Mouse (Mus musculus) neural tube, embryonic 11.5 days (tissue): Measurements from ENCODE around the gene Ntn4. TPM values are rescaled to one million over a fixed set of nuclear protein-coding genes. Genes with fewer than 3 reads are reported as not detected.
A peak's percentile ranks its signal among the peaks of the same experiment; 100 is the strongest.

ENCODE experiments used
- ATAC-seq: fragments of 200-750 bp; cut with Nextera tagmentation; 2 replicates; pipeline ENCODE4 v1.8.0; 2017; ENCODE audit warnings: moderate number of reproducible peaks, mild to moderate bottlenecking, moderate TSS enrichment, moderate library complexity; ENCODE audit not compliant: insufficient read depth, low FRiP score, low TSS enrichment
- DNase-seq: peaks from one replicate; pipeline ENCODE4 v3.0.0-alpha.2; 2015; ENCODE audit warnings: low spot score
- H3K27ac ChIP-seq: fragments of 300-500 bp; sonication (generic); 2 replicates; pipeline ENCODE4 v1.5.1; 2014; ENCODE audit warnings: low read depth, mild to moderate bottlenecking, low read length
- H3K27me3 ChIP-seq: fragments of 300-500 bp; sonication (generic); 2 replicates; pipeline ENCODE4 v1.6.1; 2014; ENCODE audit warnings: mild to moderate bottlenecking, low read length, mixed read lengths; ENCODE audit not compliant: control insufficient read depth, insufficient read depth
- H3K36me3 ChIP-seq: fragments of 300-500 bp; sonication (generic); 2 replicates; pipeline ENCODE4 v1.6.1; 2014; ENCODE audit warnings: mild to moderate bottlenecking, low read length, moderate library complexity, mixed read lengths; ENCODE audit not compliant: control insufficient read depth, insufficient read depth
- H3K4me1 ChIP-seq: fragments of 300-500 bp; sonication (generic); 2 replicates; pipeline ENCODE4 v1.6.1; 2014; ENCODE audit warnings: low read length, mixed read lengths; ENCODE audit not compliant: control insufficient read depth, insufficient read depth
- H3K4me2 ChIP-seq: fragments of 300-500 bp; sonication (generic); 2 replicates; pipeline ENCODE4 v1.6.1; 2014; ENCODE audit warnings: low read depth, mild to moderate bottlenecking, moderate library complexity
- H3K4me3 ChIP-seq: fragments of 300-500 bp; sonication (generic); 2 replicates; pipeline ENCODE4 v1.5.1; 2014; ENCODE audit warnings: low read depth, low read length
- H3K9ac ChIP-seq: fragments of 300-500 bp; sonication (generic); 2 replicates; pipeline ENCODE4 v1.6.1; 2014; ENCODE audit warnings: mild to moderate bottlenecking, low read length
- H3K9me3 ChIP-seq: fragments of 300-500 bp; sonication (generic); 2 replicates; pipeline ENCODE4 v1.6.1; 2016; ENCODE audit warnings: low read length; ENCODE audit not compliant: control insufficient read depth
- WGBS: fragments of 180-500 bp; shearing (Covaris S2); extraction: QIAGEN DNeasy Blood & Tissue Kit; methylation state at CpG from one replicate; pipeline ENCODE4 v1.1.7; 2014; 5-methylcytosine and 5-hydroxymethylcytosine counted together
- polyA plus RNA-seq: library from polyadenylated mRNA; unstranded; fragments of >200 nt; fragmentation: Nextera tagmentation; extraction: Ambion mirVana; gene quantifications from 2 replicates; pipeline ENCODE4 v1.2.1, GENCODE M21; 2014

The Ntn4 gene
- polyA plus RNA-seq, 1 experiment from 2014 or later: 1.9 TPM

DNA sequence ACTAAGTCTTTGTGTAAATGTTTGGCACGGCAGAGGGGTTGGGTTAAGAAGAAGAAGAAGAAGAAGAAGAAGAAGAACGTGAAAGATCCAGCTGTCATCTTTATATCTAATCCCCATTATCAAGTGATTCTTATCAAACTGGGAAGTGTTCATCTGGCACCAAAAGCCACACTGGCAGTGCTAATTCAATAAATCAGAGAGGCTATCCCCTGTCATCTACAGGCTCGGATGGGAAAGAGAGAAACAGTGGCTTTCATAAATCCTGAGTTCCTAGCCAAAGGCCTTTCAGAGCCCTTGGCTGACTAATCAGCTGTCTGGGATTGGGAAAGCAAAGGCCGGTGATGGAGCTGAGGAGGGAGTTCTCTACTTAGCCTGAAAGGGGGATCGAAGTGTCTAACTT, 126.8 kb downstream of the Ntn4 start:
- ATAC-seq (no peak), DNase-seq (no peak)
- 79% methylated on average over 5 of the region's 5 CpGs for WGBS
- H3K27me3 ChIP-seq: no peaks in the 10 kb centered on the region
- no peak overlapping the region for H3K4me2 ChIP-seq
- H3K36me3 ChIP-seq: no peaks in the 10 kb centered on the region
- H3K9ac ChIP-seq: no peak overlapping the region
- no peak overlapping the region for H3K27ac ChIP-seq
- no peaks in the 10 kb centered on the region for H3K9me3 ChIP-seq
- H3K4me3 ChIP-seq: no peak overlapping the region
- H3K4me1 ChIP-seq: no peaks in the 10 kb centered on the region

DNA sequence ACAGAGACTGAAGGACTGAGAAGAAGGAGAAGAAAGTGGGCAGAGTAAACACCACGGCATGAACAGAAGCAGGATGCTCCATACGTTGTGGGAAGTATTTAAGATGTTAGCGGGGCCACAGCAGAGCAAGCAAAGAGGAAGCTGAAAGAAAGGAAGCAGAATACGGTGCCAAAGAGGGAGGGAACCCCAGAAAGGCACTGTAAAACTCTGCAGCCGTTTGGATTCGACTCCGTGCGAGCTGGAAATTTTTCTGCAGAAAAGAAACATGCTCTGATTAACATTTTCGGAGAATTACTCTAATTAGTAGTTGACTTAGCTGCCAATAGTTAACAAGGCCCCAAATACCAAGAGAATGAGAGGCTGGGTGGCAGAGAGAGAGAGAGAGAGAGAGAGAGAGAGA, 127.7 kb downstream of the Ntn4 start:
- Histone ChIP-seq H3K4me2 (no peak overlapping the region), H3K4me3 (no peak overlapping the region), H3K4me1 (no peaks in the 10 kb centered on the region), H3K36me3 (no peaks in the 10 kb centered on the region), H3K9ac (no peak overlapping the region), H3K27ac (no peak overlapping the region), H3K9me3 (no peaks in the 10 kb centered on the region), H3K27me3 (no peaks in the 10 kb centered on the region)
- DNase-seq: no peak
- 77% methylated on average over 9 of the region's 9 CpGs for WGBS
- ATAC-seq: no peak

DNA sequence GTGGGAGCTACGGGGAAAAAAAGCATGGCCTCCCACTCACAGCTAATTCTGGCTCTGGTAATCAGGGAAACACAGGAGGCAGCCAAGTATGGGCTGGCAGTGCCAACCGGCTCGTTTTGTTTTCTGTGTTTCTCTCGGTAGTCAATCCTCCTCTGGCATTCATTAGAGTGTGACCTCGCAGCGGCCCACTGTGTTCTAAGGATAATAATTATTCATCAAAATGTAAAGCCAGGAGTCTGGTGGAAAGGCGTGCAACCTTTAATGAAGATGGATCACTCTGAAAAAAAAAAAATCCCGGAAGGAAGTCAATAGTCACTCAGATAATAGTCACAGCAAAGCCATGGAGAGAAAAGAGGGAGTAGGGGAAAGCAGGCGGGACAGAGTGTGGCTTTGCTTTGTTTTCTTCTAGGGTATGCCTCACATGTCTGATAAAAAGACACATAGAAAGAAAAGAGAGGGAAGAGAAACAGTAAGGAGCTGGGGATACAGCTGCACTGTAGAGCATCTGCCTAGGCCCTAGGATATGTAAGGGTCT, 131.5 kb downstream of the Ntn4 start:
- no peaks in the 10 kb centered on the region for H3K36me3 ChIP-seq
- no peak overlapping the region for H3K27ac ChIP-seq
- no peaks in the 10 kb centered on the region for H3K4me1 ChIP-seq
- no peak overlapping the region for H3K9ac ChIP-seq
- WGBS: 18% methylated on average over 9 of the region's 9 CpGs
- DNase-seq: peak; percentile 66
- no peaks in the 10 kb centered on the region for H3K27me3 ChIP-seq
- no peaks in the 10 kb centered on the region for H3K9me3 ChIP-seq
- H3K4me3 ChIP-seq: no peak overlapping the region
- H3K4me2 ChIP-seq: no peak overlapping the region
- ATAC-seq: peak; percentile 75

DNA sequence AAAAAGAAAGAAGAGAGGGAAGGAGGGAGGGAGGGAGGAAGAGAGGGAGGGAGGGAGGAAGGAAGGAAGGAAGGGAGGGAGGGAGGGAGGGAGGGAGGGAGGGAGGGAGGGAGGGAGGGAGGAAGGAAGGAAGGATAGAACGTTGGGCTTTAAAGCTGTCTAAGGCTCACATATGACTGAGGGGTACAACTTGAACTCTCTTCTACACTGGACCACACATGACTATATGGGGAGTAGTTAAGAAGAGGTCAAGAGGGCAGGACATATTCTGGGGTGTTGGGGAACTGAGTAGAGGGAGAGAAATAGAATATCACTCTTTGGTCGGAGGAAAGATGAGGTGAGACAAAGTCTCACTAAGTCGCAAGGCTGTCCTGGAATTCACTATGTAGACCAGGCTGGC, 132.0 kb downstream of the Ntn4 start:
- DNase-seq (no peak), ATAC-seq (no peak)
- Histone ChIP-seq H3K27ac (no peak overlapping the region), H3K36me3 (no peaks in the 10 kb centered on the region), H3K27me3 (no peaks in the 10 kb centered on the region), H3K4me3 (no peak overlapping the region), H3K9me3 (no peaks in the 10 kb centered on the region), H3K4me1 (no peaks in the 10 kb centered on the region), H3K4me2 (no peak overlapping the region), H3K9ac (no peak overlapping the region)
- WGBS: 82% methylated on average over 3 of the region's 3 CpGs

DNA sequence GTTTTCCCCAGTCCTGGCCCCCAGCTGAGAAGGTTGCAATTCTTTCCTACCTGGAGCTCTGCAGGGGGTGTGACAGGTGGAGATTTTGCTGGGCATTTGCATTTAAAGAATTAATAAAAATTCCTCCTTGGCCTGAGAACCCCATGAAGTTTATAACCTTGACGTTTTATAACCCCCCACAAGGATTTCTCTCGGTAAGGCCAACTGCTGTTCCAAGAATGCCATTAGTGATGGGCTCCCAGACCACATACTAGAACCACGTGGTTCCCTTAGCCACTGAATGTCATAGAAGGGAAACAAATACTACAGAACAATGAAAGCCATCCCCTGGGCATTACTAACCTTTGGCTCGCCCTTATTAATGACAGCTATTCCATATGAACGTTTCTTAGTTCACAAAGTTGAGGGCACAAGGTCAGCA, 136.3 kb downstream of the Ntn4 start:
- Histone ChIP-seq H3K27me3 (no peaks in the 10 kb centered on the region), H3K4me2 (no peak overlapping the region), H3K4me3 (no peak overlapping the region), H3K4me1 (no peaks in the 10 kb centered on the region), H3K9ac (no peak overlapping the region), H3K27ac (no peak overlapping the region), H3K36me3 (no peaks in the 10 kb centered on the region), H3K9me3 (no peaks in the 10 kb centered on the region)
- 24% methylated on average over 5 of the region's 5 CpGs for WGBS
- no peak for ATAC-seq
- no peak for DNase-seq

DNA sequence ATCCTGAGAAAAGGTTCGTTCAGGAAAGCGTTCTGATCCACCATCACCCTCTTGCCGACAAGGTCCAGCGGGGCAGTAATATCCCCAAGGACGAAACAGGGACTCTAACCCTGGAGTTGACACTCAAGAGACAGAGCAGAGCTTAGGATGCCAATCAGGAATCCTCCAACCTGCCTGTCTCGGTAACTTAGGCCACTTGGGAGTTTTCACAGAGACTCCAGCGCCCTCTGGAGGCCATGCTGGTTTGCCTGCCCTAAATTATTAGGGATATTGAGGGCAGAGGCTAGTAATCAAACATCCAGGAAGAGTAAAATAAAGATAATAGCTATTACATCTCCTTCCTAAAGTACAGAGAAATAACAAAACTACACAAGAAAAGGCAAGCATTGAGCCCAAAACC, 136.9 kb downstream of the Ntn4 start:
- Histone ChIP-seq H3K9ac (no peak overlapping the region), H3K4me2 (no peak overlapping the region), H3K9me3 (no peaks in the 10 kb centered on the region), H3K36me3 (no peaks in the 10 kb centered on the region), H3K27ac (no peak overlapping the region), H3K4me3 (no peak overlapping the region), H3K4me1 (no peaks in the 10 kb centered on the region), H3K27me3 (no peaks in the 10 kb centered on the region)
- peak; percentile 43 for DNase-seq
- ATAC-seq: no peak
- WGBS: 56% methylated on average over 7 of the region's 7 CpGs

DNA sequence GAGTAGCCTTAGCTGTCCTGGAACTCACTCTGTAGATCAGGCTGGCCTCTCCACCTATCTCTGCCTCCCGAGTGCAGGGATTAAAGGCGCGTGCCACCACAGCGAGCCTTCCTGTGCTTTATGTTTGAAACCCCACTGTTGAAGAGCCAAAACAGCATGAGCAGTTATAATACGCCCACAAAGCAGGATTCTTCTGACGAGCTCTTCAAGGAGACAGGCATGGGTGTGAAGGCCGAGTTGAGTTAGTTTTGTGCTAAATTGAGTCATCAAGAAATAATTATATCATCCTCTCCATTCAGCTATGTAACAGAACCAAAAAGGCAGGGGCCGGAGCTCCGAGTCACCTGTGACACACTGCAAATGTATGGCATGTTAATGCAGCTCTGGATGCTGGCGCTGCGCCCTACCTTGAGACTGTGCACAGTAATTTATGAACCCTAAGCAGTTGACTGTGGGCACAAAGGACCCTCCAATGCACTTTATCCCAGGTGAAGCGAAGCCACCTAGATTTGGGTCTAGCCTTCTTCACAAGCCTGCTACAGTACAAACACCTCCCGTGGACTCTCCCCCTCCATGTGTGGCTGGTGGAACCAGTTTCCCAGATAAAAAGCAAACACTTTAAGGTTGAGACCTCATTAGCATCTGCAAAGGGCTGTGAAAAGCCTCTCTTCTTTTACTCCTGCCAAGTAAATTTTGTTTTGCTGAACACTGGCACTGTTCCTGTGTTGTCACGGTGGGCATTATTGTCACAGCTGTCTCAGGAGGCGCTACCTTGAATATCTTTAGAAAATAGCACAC, 142.9 kb downstream of the Ntn4 start:
- H3K27ac ChIP-seq: no peak overlapping the region
- DNase-seq: no peak
- no peaks in the 10 kb centered on the region for H3K36me3 ChIP-seq
- no peak for ATAC-seq
- WGBS: 75% methylated on average over 15 of the region's 15 CpGs
- H3K9me3 ChIP-seq: no peaks in the 10 kb centered on the region
- H3K4me2 ChIP-seq: no peak overlapping the region
- H3K9ac ChIP-seq: no peak overlapping the region
- H3K27me3 ChIP-seq: no peaks in the 10 kb centered on the region
- H3K4me1 ChIP-seq: no peaks in the 10 kb centered on the region
- no peak overlapping the region for H3K4me3 ChIP-seq

Other genes with a start within 250 kb of the Ntn4 start
- 167 and 168 TPM in 2 replicates for gene Lta4h, start 187.3 kb upstream of the Ntn4 start, polyA plus RNA-seq
- 0.12 TPM in 1 of 2 replicates, not detected in the other for gene Hal, start 151.9 kb upstream of the Ntn4 start, polyA plus RNA-seq
- gene Amdhd1, start 100.6 kb upstream of the Ntn4 start, polyA plus RNA-seq: 0.12 TPM in 1 of 2 replicates, not detected in the other
- 0.33 and 0.53 TPM in 2 replicates for gene Ccdc38, start 100.0 kb upstream of the Ntn4 start, polyA plus RNA-seq
- 135 and 139 TPM in 2 replicates for gene Snrpf, start 51.0 kb upstream of the Ntn4 start, polyA plus RNA-seq
- gene Usp44, start 190.9 kb downstream of the Ntn4 start, polyA plus RNA-seq: 6.4 and 9.1 TPM in 2 replicates